Mouse (Mus musculus): ENCODE measurements around the gene Pogz. TPM values are rescaled to one million over a fixed set of nuclear protein-coding genes. Genes with fewer than 3 reads are reported as not detected.

Pogz gene
- polyA plus RNA-seq, 1 experiment from 2014 or later: 22.0 TPM

GRCm38 (mm10) chr3:94804976-94805375 is 32.4 kb upstream of the Pogz start:
- WGBS: 75% methylated on average over 4 of the region's 4 CpGs
- no peak overlapping the region for H3K4me3 ChIP-seq (ENCODE audit: low read depth, low read length)
- no peaks in the 10 kb centered on the region for H3K27me3 ChIP-seq (replicated peaks; ENCODE audit: control insufficient read depth, insufficient read depth, low read length)
- no peaks in the 10 kb centered on the region for H3K36me3 ChIP-seq (ENCODE audit: control insufficient read depth, insufficient read depth, low read length)
- no peak for DNase-seq (ENCODE audit: low spot score)
- H3K9ac ChIP-seq (ENCODE audit: low read length): no peak overlapping the region
- peaks cover 8% of the 10 kb centered on the region for H3K4me1 ChIP-seq (ENCODE audit: control insufficient read depth, insufficient read depth, low read length)
- no peak overlapping the region for H3K4me2 ChIP-seq (ENCODE audit: low read length)
- H3K9me3 ChIP-seq (replicated peaks; ENCODE audit: control insufficient read depth, low read length): no peaks in the 10 kb centered on the region
- no peak overlapping the region for H3K27ac ChIP-seq (ENCODE audit: low read depth, low read length)
- no peak for ATAC-seq

GRCm38 (mm10) chr3:94808296-94808695 is 29.1 kb upstream of the Pogz start:
- DNase-seq (ENCODE audit: low spot score): no peak
- H3K27me3 ChIP-seq (replicated peaks; ENCODE audit: control insufficient read depth, insufficient read depth, low read length): no peaks in the 10 kb centered on the region
- H3K9me3 ChIP-seq (replicated peaks; ENCODE audit: control insufficient read depth, low read length): no peaks in the 10 kb centered on the region
- WGBS: 92% methylated on average over 1 of the region's 1 CpGs
- no peak for ATAC-seq
- H3K4me3 ChIP-seq (ENCODE audit: low read depth, low read length): no peak overlapping the region
- no peak overlapping the region for H3K4me2 ChIP-seq (ENCODE audit: low read length)
- peaks cover 8% of the 10 kb centered on the region for H3K4me1 ChIP-seq (ENCODE audit: control insufficient read depth, insufficient read depth, low read length)
- H3K9ac ChIP-seq (ENCODE audit: low read length): no peak overlapping the region
- H3K36me3 ChIP-seq (ENCODE audit: control insufficient read depth, insufficient read depth, low read length): no peaks in the 10 kb centered on the region
- no peak overlapping the region for H3K27ac ChIP-seq (ENCODE audit: low read depth, low read length)

- Histone ChIP-seq H3K9ac (ENCODE audit: low read length) (no peak overlapping the region), H3K36me3 (ENCODE audit: control insufficient read depth, insufficient read depth, low read length) (no peaks in the 10 kb centered on the region), H3K4me2 (ENCODE audit: low read length) (no peak overlapping the region), H3K4me1 (ENCODE audit: control insufficient read depth, insufficient read depth, low read length) (no peaks in the 10 kb centered on the region), H3K9me3 (replicated peaks; ENCODE audit: control insufficient read depth, low read length) (no peaks in the 10 kb centered on the region), H3K27me3 (replicated peaks; ENCODE audit: control insufficient read depth, insufficient read depth, low read length) (no peaks in the 10 kb centered on the region), H3K27ac (ENCODE audit: low read depth, low read length) (no peak overlapping the region), H3K4me3 (ENCODE audit: low read depth, low read length) (no peak overlapping the region)
- ATAC-seq (no peak), DNase-seq (ENCODE audit: low spot score) (peak; percentile 55)
- 19% methylated on average over 4 of the region's 4 CpGs for WGBS
Measured at GRCm38 (mm10) chr3:94811628-94812027, 25.7 kb upstream of the Pogz start.

GRCm38 (mm10) chr3:94813651-94814050 is 23.7 kb upstream of the Pogz start:
- ATAC-seq (no peak), DNase-seq (ENCODE audit: low spot score) (no peak)
- Histone ChIP-seq H3K36me3 (ENCODE audit: control insufficient read depth, insufficient read depth, low read length) (no peaks in the 10 kb centered on the region), H3K27ac (ENCODE audit: low read depth, low read length) (no peak overlapping the region), H3K4me3 (ENCODE audit: low read depth, low read length) (no peak overlapping the region), H3K4me2 (ENCODE audit: low read length) (no peak overlapping the region), H3K27me3 (replicated peaks; ENCODE audit: control insufficient read depth, insufficient read depth, low read length) (no peaks in the 10 kb centered on the region), H3K4me1 (ENCODE audit: control insufficient read depth, insufficient read depth, low read length) (no peaks in the 10 kb centered on the region), H3K9me3 (replicated peaks; ENCODE audit: control insufficient read depth, low read length) (no peaks in the 10 kb centered on the region), H3K9ac (ENCODE audit: low read length) (no peak overlapping the region)
- 89% methylated on average over 3 of the region's 3 CpGs for WGBS

- DNase-seq (ENCODE audit: low spot score): no peak
Measured at GRCm38 (mm10) chr3:94814063-94814462, 23.3 kb upstream of the Pogz start.

GRCm38 (mm10) chr3:94814663-94815062 is 22.7 kb upstream of the Pogz start:
- Histone ChIP-seq H3K9me3 (replicated peaks; ENCODE audit: control insufficient read depth, low read length) (no peaks in the 10 kb centered on the region), H3K4me2 (ENCODE audit: low read length) (no peak overlapping the region), H3K36me3 (ENCODE audit: control insufficient read depth, insufficient read depth, low read length) (no peaks in the 10 kb centered on the region), H3K4me3 (ENCODE audit: low read depth, low read length) (no peak overlapping the region), H3K9ac (ENCODE audit: low read length) (no peak overlapping the region), H3K27ac (ENCODE audit: low read depth, low read length) (no peak overlapping the region), H3K27me3 (replicated peaks; ENCODE audit: control insufficient read depth, insufficient read depth, low read length) (no peaks in the 10 kb centered on the region), H3K4me1 (ENCODE audit: control insufficient read depth, insufficient read depth, low read length) (no peaks in the 10 kb centered on the region)
- no peak for ATAC-seq
- 78% methylated on average over 4 of the region's 4 CpGs for WGBS
- no peak for DNase-seq (ENCODE audit: low spot score)

More at GRCm38 (mm10) chr3:94814063-94814462, 23.3 kb upstream of the Pogz start:
- Histone ChIP-seq H3K9ac (ENCODE audit: low read length) (no peak overlapping the region), H3K27ac (ENCODE audit: low read depth, low read length) (no peak overlapping the region), H3K27me3 (replicated peaks; ENCODE audit: control insufficient read depth, insufficient read depth, low read length) (no peaks in the 10 kb centered on the region), H3K4me1 (ENCODE audit: control insufficient read depth, insufficient read depth, low read length) (no peaks in the 10 kb centered on the region), H3K36me3 (ENCODE audit: control insufficient read depth, insufficient read depth, low read length) (no peaks in the 10 kb centered on the region), H3K9me3 (replicated peaks; ENCODE audit: control insufficient read depth, low read length) (no peaks in the 10 kb centered on the region), H3K4me2 (ENCODE audit: low read length) (no peak overlapping the region), H3K4me3 (ENCODE audit: low read depth, low read length) (no peak overlapping the region)
- 82% methylated on average over 4 of the region's 4 CpGs for WGBS
- no peak for ATAC-seq

- H3K4me1 ChIP-seq (ENCODE audit: control insufficient read depth, insufficient read depth, low read length): no peaks in the 10 kb centered on the region
- ATAC-seq: no peak
- H3K9me3 ChIP-seq (replicated peaks; ENCODE audit: control insufficient read depth, low read length): no peaks in the 10 kb centered on the region
Measured at GRCm38 (mm10) chr3:94815603-94816002, 21.8 kb upstream of the Pogz start.

GRCm38 (mm10) chr3:94817731-94818130 is 19.6 kb upstream of the Pogz start:
- H3K9me3 ChIP-seq (replicated peaks; ENCODE audit: control insufficient read depth, low read length): no peaks in the 10 kb centered on the region
- H3K4me2 ChIP-seq (ENCODE audit: low read length): no peak overlapping the region
- H3K36me3 ChIP-seq (ENCODE audit: control insufficient read depth, insufficient read depth, low read length): no peaks in the 10 kb centered on the region
- DNase-seq (ENCODE audit: low spot score): no peak
- H3K4me3 ChIP-seq (ENCODE audit: low read depth, low read length): no peak overlapping the region
- H3K4me1 ChIP-seq (ENCODE audit: control insufficient read depth, insufficient read depth, low read length): peaks cover 5% of the 10 kb centered on the region; the same call in 1 of the 2 replicates
- 88% methylated on average over 2 of the region's 2 CpGs for WGBS
- no peaks in the 10 kb centered on the region for H3K27me3 ChIP-seq (replicated peaks; ENCODE audit: control insufficient read depth, insufficient read depth, low read length)
- no peak overlapping the region for H3K9ac ChIP-seq (ENCODE audit: low read length)
- no peak overlapping the region for H3K27ac ChIP-seq (ENCODE audit: low read depth, low read length)
- no peak for ATAC-seq

More at GRCm38 (mm10) chr3:94815603-94816002, 21.8 kb upstream of the Pogz start:
- H3K4me3 ChIP-seq (ENCODE audit: low read depth, low read length): no peak overlapping the region
- no peaks in the 10 kb centered on the region for H3K27me3 ChIP-seq (replicated peaks; ENCODE audit: control insufficient read depth, insufficient read depth, low read length)
- no peak overlapping the region for H3K4me2 ChIP-seq (ENCODE audit: low read length)
- DNase-seq (ENCODE audit: low spot score): no peak
- H3K36me3 ChIP-seq (ENCODE audit: control insufficient read depth, insufficient read depth, low read length): no peaks in the 10 kb centered on the region
- no peak overlapping the region for H3K27ac ChIP-seq (ENCODE audit: low read depth, low read length)
- no peak overlapping the region for H3K9ac ChIP-seq (ENCODE audit: low read length)

GRCm38 (mm10) chr3:94819452-94820425 is 17.6 kb upstream of the Pogz start:
- H3K9me3 ChIP-seq (replicated peaks; ENCODE audit: control insufficient read depth, low read length): no peaks in the 10 kb centered on the region
- no peak overlapping the region for H3K9ac ChIP-seq (ENCODE audit: low read length)
- no peak overlapping the region for H3K4me2 ChIP-seq (ENCODE audit: low read length)
- ATAC-seq: no peak
- H3K27me3 ChIP-seq (replicated peaks; ENCODE audit: control insufficient read depth, insufficient read depth, low read length): no peaks in the 10 kb centered on the region
- no peaks in the 10 kb centered on the region for H3K36me3 ChIP-seq (ENCODE audit: control insufficient read depth, insufficient read depth, low read length)
- no peak overlapping the region for H3K4me3 ChIP-seq (ENCODE audit: low read depth, low read length)
- peaks cover 5% of the 10 kb centered on the region; the same call in 1 of the 2 replicates for H3K4me1 ChIP-seq (ENCODE audit: control insufficient read depth, insufficient read depth, low read length)
- 71% methylated on average over 24 of the region's 24 CpGs for WGBS
- H3K27ac ChIP-seq (ENCODE audit: low read depth, low read length): no peak overlapping the region
- no peak for DNase-seq (ENCODE audit: low spot score)

Data from forebrain, embryonic 14.5 days (tissue).